Mouse (Mus musculus): ENCODE data around the gene Fam110a.
"Not testable (repeated sequence)": the region's sequence is repeated elsewhere in the genome, so short reads cannot be mapped to it uniquely, and the experiment has no call there.

DNA sequence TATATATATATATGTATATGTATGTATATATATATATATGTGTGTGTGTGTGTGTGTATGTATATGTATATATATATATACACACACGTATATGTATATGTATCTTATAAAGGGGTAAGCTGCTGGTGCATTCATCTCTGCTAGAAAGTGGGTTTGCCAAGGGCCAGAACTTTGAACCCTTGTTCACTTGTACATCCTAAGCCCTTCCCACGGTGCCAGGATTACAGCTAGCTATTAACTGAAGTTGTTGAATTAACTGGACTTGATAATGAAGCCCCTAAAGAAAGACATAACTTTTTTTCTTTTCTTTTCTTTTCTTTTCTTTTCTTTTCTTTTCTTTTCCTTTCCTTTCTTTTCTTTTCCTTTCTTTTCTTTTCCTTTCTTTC lies 17.2 kb upstream of the Fam110a start:
- TF ChIP-seq CTCF, EP300 (IDR thresholded peaks at IDR 0.05; ENCODE audit: low read depth): not testable (repeated sequence)

Measured in liver, embryonic 14.5 days (tissue).